Mouse (Mus musculus) stomach, embryonic 16.5 days (tissue): ENCODE measurements around the gene 2610301B20Rik. TPM values are rescaled to one million over a fixed set of nuclear protein-coding genes. Genes with fewer than 3 reads are reported as not detected.
"Not testable (repeated sequence)": the region's sequence is repeated elsewhere in the genome, so short reads cannot be mapped to it uniquely, and the experiment has no call there.

ENCODE experiments used
- ATAC-seq: fragments of 200-750 bp; cut with Nextera tagmentation; 2 replicates; pipeline ENCODE4 v1.8.0; 2017; ENCODE audit warnings: moderate number of reproducible peaks, moderate TSS enrichment; ENCODE audit not compliant: insufficient read depth, low FRiP score
- H3K27ac ChIP-seq: fragments of 300-500 bp; sonication (generic); 2 replicates; pipeline ENCODE4 v1.5.1; 2014; ENCODE audit warnings: low read length
- H3K27me3 ChIP-seq: fragments of 300-500 bp; sonication (generic); 2 replicates; pipeline ENCODE4 v1.6.1; 2014; ENCODE audit warnings: low read length, control low read depth, mixed read lengths; ENCODE audit not compliant: control insufficient read depth, insufficient read depth
- H3K36me3 ChIP-seq: fragments of 300-500 bp; sonication (generic); 2 replicates; pipeline ENCODE4 v1.6.1; 2014; ENCODE audit warnings: low read length; ENCODE audit not compliant: control insufficient read depth, insufficient read depth
- H3K4me1 ChIP-seq: fragments of 300-500 bp; sonication (generic); 2 replicates; pipeline ENCODE4 v1.6.1; 2014; ENCODE audit warnings: low read length, control low read depth, mixed read lengths; ENCODE audit not compliant: control insufficient read depth, insufficient read depth
- H3K4me2 ChIP-seq: fragments of 300-500 bp; sonication (generic); 2 replicates; pipeline ENCODE4 v1.6.1; 2014; ENCODE audit warnings: low read depth, low read length, mixed read lengths
- H3K4me3 ChIP-seq: fragments of 300-500 bp; sonication (generic); replicated peaks from 2 replicates; pipeline ENCODE4 v1.5.1; 2014; ENCODE audit warnings: mild to moderate bottlenecking, low read length
- H3K9ac ChIP-seq: fragments of 300-500 bp; sonication (generic); 2 replicates; pipeline ENCODE4 v1.6.1; 2014; ENCODE audit warnings: low read length
- H3K9me3 ChIP-seq: fragments of 300-500 bp; sonication (generic); replicated peaks from 2 replicates; pipeline ENCODE4 v1.6.1; 2016; ENCODE audit warnings: low read length, control low read depth; ENCODE audit not compliant: control insufficient read depth
- WGBS: fragments of 180-500 bp; shearing (Covaris S2); extraction: QIAGEN DNeasy Blood & Tissue Kit; methylation state at CpG from one replicate; pipeline ENCODE4 v1.1.7; 2014; 5-methylcytosine and 5-hydroxymethylcytosine counted together
- polyA plus RNA-seq: library from polyadenylated mRNA; unstranded; fragments of >200 nt; fragmentation: Nextera tagmentation; extraction: Ambion mirVana; gene quantifications from 2 replicates; pipeline ENCODE4 v1.2.1, GENCODE M21; 2015

2610301B20Rik gene
- polyA plus RNA-seq, 1 experiment from 2014 or later = 26.8 TPM

DNA sequence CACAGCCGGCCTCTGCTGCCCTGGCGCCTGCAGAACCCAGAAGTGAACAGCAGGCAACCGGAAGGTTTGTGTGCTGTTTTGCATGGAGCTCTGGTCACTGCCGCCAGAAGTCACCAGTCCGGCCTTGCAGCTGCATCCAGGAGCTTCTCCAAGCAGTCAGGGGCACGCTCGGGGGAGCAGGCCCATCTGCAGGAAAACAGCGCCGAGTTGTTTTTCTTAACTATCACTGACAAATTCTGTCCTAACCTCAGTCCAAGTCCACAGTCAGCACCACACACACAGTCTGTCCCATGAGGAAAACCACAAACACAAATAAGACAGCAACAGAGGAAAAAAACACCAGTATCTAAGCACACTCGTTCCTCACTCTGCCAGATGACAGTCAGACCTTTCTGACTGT is 14.5 kb downstream of the 2610301B20Rik start:
- ATAC-seq = no peak
- Histone ChIP-seq H3K9ac (no peak overlapping the region), H3K27me3 (no peaks in the 10 kb centered on the region), H3K4me1 (no peaks in the 10 kb centered on the region), H3K9me3 (0 out of 2 replicates have a peak, but pooled peaks cover 3% of the 10 kb centered on the region), H3K4me3 (no peak overlapping the region), H3K27ac (no peak overlapping the region), H3K4me2 (no peak overlapping the region), H3K36me3 (peaks cover 16% of the 10 kb centered on the region)
- WGBS = 93% methylated on average over 10 of the region's 10 CpGs

DNA sequence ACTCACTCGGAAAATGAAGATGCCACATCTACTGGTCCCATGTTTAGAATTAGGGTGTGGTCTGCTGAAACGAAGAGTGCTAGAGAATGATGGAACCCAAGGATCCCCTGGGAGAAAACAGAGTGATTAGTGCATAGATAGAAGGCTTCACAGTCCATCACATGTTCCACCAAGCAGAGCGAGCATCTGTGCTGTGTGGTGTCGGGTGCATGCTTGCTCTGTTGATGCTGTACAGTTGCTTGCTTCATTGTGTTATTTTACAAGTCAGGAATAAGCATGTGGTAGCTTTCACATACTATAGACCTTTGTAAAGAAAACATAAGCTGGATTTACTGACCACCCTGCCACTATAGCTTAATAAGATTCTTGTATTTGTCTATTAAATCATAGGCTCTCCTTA is 22.0 kb downstream of the 2610301B20Rik start:
- H3K4me3 ChIP-seq = no peak overlapping the region
- no peak overlapping the region for H3K27ac ChIP-seq
- H3K4me1 ChIP-seq = no peaks in the 10 kb centered on the region
- ATAC-seq = no peak
- no peak overlapping the region for H3K9ac ChIP-seq
- no peaks in the 10 kb centered on the region for H3K9me3 ChIP-seq
- no peaks in the 10 kb centered on the region for H3K27me3 ChIP-seq
- no peaks in the 10 kb centered on the region for H3K36me3 ChIP-seq
- 79% methylated on average over 4 of the region's 4 CpGs for WGBS
- H3K4me2 ChIP-seq = no peak overlapping the region

DNA sequence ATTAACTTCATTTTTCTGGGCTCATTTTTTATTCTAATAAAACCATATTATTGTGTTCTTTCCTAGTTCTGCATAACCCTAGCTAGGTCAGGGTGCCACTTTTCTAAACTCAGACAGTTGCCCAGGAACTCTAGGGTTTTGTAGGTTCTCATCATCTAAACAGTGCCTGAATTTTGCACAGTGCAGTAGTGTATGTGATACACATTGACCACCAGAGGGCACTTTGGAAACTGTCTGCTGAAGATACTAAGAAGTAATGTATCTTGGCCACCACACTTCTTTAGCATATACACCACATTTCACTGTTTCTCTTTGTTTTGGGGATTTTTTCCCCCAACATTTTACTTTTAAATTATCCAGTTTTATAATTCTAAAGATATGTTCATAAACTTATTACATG is 22.6 kb downstream of the 2610301B20Rik start:
- Histone ChIP-seq H3K36me3 (no peaks in the 10 kb centered on the region), H3K27ac (no peak overlapping the region), H3K4me2 (no peak overlapping the region), H3K27me3 (no peaks in the 10 kb centered on the region), H3K9ac (no peak overlapping the region), H3K4me3 (no peak overlapping the region), H3K9me3 (no peaks in the 10 kb centered on the region), H3K4me1 (no peaks in the 10 kb centered on the region)
- ATAC-seq = no peak

DNA sequence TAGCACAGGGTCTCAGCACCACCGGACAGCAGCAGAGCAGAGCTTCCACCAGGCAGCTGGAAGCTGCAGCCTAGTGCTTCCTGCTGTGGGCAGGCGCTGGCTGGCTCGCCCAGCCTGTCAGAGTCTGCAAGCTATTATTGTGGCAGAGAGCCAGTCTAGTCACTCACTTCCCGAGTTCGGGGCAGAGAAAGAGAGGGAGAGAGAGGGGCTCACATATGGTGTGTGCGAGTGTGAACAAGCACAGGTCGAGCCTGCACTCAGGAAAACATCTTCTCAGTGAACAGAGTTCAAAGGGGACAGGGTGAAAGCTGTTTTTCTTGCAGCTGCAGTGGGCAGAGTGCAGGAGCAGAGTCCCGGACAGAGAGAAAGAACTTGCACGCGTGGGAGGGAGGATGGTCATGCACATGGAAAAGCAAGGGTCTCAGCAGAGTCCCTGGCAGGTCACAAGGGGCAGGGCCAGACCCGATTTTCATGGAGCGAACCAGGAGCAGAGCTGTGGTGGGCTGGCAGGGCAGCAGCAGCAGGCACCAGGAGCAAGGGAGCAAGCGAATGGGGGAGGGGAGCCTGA is 31.0 kb downstream of the 2610301B20Rik start:
- no peaks in the 10 kb centered on the region for H3K27me3 ChIP-seq
- H3K4me1 ChIP-seq = peaks cover 9% of the 10 kb centered on the region
- H3K27ac ChIP-seq = no peak overlapping the region
- H3K4me2 ChIP-seq = peak overlapping the region; percentile 32
- WGBS = 10% methylated on average over 13 of the region's 13 CpGs
- peak; percentile 79 for ATAC-seq
- H3K36me3 ChIP-seq = no peaks in the 10 kb centered on the region
- H3K9ac ChIP-seq = peak overlapping the region; percentile 27; the same call in 1 of the 2 replicates
- H3K4me3 ChIP-seq = no peak overlapping the region
- no peaks in the 10 kb centered on the region for H3K9me3 ChIP-seq

DNA sequence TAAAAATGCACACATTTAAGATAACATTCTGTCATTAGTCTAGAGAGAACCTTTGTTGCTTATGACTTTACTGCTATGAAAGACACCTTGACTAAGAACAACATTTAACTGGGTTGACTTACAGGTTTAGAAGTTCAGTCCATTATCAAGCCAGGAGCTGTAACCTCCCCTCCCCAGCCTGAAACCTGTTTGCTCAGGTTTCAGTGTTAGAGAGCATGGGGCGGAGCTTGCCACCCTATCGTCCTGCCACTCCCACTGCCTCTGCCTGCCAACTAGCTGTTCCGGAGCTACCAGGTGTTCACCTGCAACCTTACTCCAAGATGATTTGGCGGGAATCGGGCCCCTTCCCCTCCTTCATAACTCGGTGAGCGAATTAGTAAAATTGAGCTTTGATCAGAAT is 37.1 kb downstream of the 2610301B20Rik start:
- not testable (repeated sequence) for H3K4me1 ChIP-seq, H3K4me3 ChIP-seq, H3K27me3 ChIP-seq, H3K9ac ChIP-seq, H3K27ac ChIP-seq, H3K4me2 ChIP-seq, H3K36me3 ChIP-seq, H3K9me3 ChIP-seq
- 38% methylated on average over 7 of the region's 7 CpGs for WGBS
- ATAC-seq = peak; percentile 57; the same call in 1 of the 2 replicates

DNA sequence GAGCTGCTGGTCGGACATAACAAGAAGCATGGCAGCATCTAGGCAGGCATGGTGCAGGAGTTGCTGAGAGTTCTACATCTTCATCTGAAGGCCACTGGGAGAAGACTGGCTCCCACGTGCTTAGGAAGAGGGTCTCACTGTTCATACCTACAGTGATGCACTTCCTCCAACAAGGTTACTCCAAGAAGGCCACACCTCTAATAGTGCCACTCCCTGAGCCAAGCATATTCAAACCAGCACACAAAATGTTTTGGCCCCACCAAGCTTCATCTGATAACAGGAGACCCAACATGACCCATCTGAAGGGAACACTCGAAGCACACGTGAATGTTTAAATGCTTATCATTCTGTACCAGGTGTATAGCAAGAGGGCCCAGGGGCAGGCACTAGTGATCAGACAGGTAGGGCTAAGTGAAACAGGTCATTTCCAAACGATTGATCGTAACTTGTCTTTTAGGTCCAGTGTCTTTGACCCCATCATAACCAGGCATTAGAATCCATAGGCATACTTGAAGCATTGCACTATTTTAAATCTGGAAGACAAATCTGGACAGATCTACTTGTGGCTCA is 37.7 kb downstream of the 2610301B20Rik start:
- H3K9ac ChIP-seq = no peak overlapping the region
- no peak overlapping the region for H3K4me3 ChIP-seq
- WGBS = 68% methylated on average over 6 of the region's 6 CpGs
- H3K4me1 ChIP-seq = 0 out of 2 replicates have a peak, but pooled peaks cover 5% of the 10 kb centered on the region
- ATAC-seq = peak; percentile 74
- H3K4me2 ChIP-seq = no peak overlapping the region
- no peaks in the 10 kb centered on the region for H3K9me3 ChIP-seq
- no peaks in the 10 kb centered on the region for H3K27me3 ChIP-seq
- no peak overlapping the region for H3K27ac ChIP-seq
- H3K36me3 ChIP-seq = no peaks in the 10 kb centered on the region

DNA sequence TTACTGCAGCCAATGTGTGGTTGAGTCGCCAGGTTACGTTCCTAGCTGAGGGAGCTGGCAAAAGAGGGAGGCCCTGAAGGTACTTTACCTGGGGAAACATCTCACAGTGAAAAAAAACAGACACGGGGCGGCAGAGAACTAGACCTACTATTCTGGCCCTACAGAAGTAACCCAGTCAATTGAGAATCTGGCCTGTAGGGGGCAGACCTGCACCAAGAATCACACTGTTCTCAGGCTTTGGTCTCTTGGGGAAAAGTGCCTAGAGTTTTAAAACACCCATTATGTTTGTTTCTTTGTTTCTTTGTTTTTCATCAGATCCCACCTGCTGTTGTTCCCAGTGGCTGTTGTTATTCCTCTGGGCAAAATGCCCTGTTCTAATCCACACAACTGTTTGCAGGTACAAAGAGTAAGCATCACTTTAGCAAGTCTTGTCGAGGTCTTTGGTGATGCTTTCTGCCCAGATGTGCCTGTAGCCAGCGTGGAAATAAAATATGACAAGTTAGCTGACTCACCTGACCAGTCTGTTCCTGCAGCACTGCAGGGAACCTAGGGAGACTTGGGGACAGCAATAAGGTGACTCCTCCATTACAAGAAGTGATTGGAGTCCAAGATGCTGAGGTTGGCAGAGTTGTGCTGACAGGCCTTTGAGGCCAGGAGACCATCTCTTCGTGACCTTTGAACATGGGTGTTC is 38.5 kb downstream of the 2610301B20Rik start:
- no peak overlapping the region for H3K4me3 ChIP-seq
- peak; percentile 73; the same call in 1 of the 2 replicates for ATAC-seq
- H3K9me3 ChIP-seq = no peaks in the 10 kb centered on the region
- WGBS = 28% methylated on average over 7 of the region's 7 CpGs
- H3K4me1 ChIP-seq = 0 out of 2 replicates have a peak, but pooled peaks cover 5% of the 10 kb centered on the region
- H3K9ac ChIP-seq = no peak overlapping the region
- no peaks in the 10 kb centered on the region for H3K36me3 ChIP-seq
- no peak overlapping the region for H3K4me2 ChIP-seq
- no peaks in the 10 kb centered on the region for H3K27me3 ChIP-seq
- no peak overlapping the region for H3K27ac ChIP-seq

DNA sequence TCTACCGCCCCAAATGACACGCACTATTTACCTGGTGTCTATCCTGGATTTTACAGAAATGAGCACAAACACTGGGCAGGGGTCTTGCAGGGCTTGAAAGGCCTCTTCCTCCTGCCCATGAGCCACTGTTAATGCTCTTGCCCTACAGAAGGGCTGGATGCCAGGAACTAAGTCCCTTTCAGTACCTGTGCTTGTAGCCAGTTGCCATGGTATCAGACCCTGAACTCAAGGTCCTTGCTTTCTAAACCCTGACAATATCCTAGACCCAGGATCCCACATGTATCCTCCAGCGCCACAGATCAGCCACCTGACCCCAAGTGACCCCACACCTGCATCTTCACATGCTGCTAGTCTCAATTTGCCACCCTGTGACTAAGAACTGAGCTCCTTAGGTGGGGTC is 39.1 kb downstream of the 2610301B20Rik start:
- Histone ChIP-seq H3K27me3 (no peaks in the 10 kb centered on the region), H3K27ac (no peak overlapping the region), H3K9me3 (no peaks in the 10 kb centered on the region), H3K36me3 (no peaks in the 10 kb centered on the region), H3K9ac (no peak overlapping the region), H3K4me2 (no peak overlapping the region), H3K4me1 (peaks cover 7% of the 10 kb centered on the region; the same call in 1 of the 2 replicates), H3K4me3 (no peak overlapping the region)
- WGBS = 86% methylated on average over 3 of the region's 3 CpGs
- no peak for ATAC-seq

DNA sequence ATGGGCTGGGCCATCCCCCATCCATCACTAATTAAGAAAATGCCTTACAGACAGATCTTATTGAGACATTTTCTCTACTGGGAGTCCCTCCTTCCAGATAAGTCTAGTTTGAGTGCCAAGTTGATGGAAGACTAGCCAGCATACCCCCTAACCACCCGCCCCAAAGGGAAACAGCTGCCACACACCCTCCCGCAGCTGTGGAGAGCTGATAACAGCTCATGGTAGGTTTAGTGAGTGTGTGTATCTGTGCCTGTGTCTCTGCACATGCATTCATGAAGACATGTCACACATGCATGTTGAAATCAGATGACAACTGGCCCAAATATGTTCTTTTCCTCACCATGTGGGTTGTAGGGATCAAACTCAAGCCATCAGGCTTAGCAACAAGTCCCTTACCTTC is 40.5 kb downstream of the 2610301B20Rik start:
- Histone ChIP-seq H3K27me3 (no peaks in the 10 kb centered on the region), H3K4me3 (no peak overlapping the region), H3K36me3 (no peaks in the 10 kb centered on the region), H3K4me1 (peaks cover 15% of the 10 kb centered on the region; the same call in 1 of the 2 replicates), H3K9ac (no peak overlapping the region), H3K4me2 (no peak overlapping the region), H3K9me3 (no peaks in the 10 kb centered on the region), H3K27ac (no peak overlapping the region)
- ATAC-seq = no peak
- 64% methylated on average over 2 of the region's 2 CpGs for WGBS
